Mouse (Mus musculus) lung, adult 2 months (tissue): ENCODE measurements around the gene Cfap61.

ENCODE experiments used
- CTCF ChIP-seq: fragments of 200-500 bp; IDR thresholded peaks from 2 replicates; pipeline ENCODE4 v1.5.1; 2011; ENCODE audit warnings: mild to moderate bottlenecking, low read length, control low read depth; ENCODE audit not compliant: insufficient read depth
- POLR2A ChIP-seq: fragments of 200-500 bp; IDR thresholded peaks from 2 replicates; pipeline ENCODE4 v1.6.1; 2011; ENCODE audit warnings: low read depth, mild to moderate bottlenecking, control low read depth, low read length, borderline replicate concordance; ENCODE audit errors: extremely low read depth

- no peak for TF ChIP-seq CTCF
- no peak for TF ChIP-seq POLR2A
Observed at GRCm38 (mm10) chr2:145957450-145957849, 22.9 kb downstream of the Cfap61 start.
